Mouse (Mus musculus) kidney, adult 9 months (tissue): ENCODE data around the gene Ints14.
"Not testable (repeated sequence)": the region's sequence is repeated elsewhere in the genome, so short reads cannot be mapped to it uniquely, and the experiment has no call there.

ENCODE experiments used
- DNase-seq: peaks from one replicate; pipeline ENCODE4 v3.0.0; 2022

Gene Ints14

GRCm38 (mm10) chr9:64953190-64953589 is 7.5 kb upstream of the Ints14 start:
- no peak for DNase-seq

DNA sequence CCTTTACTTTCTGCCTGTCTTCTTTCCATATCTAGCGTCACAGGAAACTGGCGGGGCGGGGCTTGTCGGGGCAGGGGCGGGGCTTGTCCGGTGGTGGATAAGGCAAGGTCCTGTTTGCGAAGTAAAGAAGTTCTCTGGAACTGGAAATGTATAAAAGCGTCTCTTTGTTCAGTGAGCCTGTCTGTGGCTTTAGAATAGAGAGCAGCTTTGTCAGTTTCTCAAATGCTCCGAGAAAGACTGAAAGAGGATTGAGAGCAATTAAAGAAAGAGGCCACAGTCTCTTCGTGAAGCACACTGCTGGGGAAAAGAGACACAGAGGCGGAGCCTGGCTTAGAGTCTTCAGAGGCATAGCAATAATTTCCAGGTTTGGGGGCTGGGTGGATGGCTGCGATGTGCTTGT is 4.4 kb upstream of the Ints14 start:
- peak; percentile 20 for DNase-seq

- DNase-seq = no peak
Observed at GRCm38 (mm10) chr9:64957276-64957675, 3.4 kb upstream of the Ints14 start.

- DNase-seq = no peak
Observed at GRCm38 (mm10) chr9:64960978-64961320, 244 bp downstream of the Ints14 start.

DNA sequence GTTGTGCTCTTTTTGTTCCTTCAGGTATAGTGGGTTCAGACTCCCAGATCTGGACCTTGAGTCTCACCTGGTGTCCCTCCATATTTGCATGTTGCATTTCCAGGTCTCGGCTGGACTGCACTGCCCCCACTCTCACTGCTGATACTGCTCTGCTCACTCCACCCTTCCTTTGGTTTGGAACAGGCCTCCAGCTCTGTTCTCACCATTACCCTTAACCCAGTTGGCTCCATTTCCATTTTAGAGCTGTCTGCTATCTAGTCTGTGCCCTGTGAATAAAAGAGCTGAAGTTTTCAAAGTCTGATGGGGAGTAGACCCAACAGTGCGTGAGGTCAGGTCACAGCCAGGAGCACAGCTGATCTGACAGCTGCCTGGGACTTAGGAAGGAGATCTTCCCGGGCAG is 19.8 kb downstream of the Ints14 start:
- peak; percentile 23 for DNase-seq

- DNase-seq = no peak
Observed at GRCm38 (mm10) chr9:64981904-64982303, 21.2 kb downstream of the Ints14 start.

DNA sequence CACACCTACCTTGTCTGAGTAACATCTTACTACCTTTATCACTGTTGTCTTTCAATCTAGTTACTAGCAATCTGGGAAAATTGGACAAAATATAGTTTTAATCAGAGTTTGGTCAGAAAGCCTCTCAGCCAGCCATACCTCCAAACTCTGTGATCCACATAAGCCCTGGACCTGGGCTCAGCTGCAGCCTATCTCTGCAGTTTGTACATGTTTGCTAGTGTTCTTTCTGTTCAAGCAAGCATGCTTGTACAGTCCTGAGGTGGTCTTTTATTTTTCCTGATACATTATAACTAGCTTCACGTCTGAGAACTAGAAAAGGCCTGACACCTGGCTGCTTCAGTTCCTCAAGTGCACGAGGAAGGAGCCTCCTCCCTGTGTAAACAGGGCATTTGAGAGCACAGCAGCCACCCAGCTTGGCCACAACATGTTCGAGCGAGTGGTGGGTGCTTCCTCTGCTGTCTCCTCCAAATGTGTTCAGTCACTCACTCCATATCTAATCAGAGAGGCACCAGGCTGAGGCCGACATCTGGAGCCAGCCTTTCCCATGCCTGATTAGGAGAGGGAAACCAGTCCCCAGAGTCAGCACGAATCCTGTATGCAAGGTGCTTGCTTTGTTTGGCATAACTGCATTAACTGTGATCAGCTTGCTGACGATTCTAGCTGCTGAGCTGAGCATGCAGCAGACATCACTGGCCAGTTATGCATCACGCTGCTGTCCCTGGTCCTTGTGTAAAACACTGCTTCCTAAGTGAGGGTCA is 24.5 kb downstream of the Ints14 start:
- no peak for DNase-seq

- no peak for DNase-seq
Observed at GRCm38 (mm10) chr9:64985807-64986206, 25.1 kb downstream of the Ints14 start.

DNA sequence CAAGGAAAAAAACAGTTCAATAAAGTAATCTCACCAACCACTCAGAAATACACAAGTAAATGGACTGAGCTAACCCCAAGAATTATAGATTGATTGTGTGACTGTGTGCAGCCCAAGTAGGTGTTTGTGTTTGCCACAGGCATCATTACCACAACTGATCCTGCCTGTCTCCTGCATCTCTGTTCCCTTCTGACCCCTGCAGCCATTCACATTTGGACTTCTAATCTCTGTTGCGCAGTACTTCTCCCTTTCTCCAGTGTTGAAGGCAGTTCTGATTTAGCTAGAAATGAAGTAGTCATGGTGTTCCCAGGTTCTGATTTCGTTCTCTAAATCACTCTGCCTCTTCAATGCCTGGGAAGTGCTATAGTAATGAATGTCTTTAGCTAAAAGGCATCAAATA is 26.9 kb downstream of the Ints14 start:
- DNase-seq = no peak

DNA sequence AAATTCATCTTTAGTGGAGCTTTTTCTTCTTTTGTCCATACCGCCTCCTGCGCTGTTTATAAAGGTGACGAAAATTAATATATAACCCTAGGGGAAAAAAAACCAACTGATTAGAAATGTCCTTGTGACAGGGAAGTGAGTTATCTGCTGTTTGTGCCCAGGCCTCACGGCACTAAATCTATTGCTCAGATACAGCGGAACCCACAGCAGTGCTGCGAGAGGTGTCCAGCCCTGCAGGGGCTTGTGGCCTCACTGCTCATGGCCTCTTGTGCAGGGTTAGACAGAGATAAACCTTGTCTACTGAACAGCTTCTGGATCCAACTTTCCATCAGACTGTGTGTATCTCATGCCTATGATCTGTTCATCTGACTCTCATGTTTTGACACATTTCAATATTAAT is 27.7 kb downstream of the Ints14 start:
- no peak for DNase-seq

DNA sequence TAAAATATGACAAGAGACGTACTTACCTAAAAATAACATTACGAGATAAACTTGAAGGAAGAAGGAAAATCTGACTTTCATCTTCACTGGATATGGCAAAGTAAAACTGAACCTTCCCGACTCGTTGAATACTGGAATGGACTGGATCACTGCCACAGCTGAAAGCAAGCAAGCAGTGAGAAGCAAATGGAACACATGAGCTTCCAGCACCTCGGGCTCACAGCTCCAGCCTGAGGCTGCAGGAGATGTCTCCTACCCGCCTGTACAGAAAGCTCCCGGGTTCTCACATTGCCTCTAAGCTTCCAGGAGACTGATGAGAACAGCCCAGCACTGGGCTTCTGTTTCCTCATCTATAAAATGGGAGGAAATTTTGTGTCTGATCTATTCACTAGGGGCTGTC is 29.6 kb downstream of the Ints14 start:
- no peak for DNase-seq

- not testable (repeated sequence) for DNase-seq
Observed at GRCm38 (mm10) chr9:64995464-64995863, 34.8 kb downstream of the Ints14 start.

DNA sequence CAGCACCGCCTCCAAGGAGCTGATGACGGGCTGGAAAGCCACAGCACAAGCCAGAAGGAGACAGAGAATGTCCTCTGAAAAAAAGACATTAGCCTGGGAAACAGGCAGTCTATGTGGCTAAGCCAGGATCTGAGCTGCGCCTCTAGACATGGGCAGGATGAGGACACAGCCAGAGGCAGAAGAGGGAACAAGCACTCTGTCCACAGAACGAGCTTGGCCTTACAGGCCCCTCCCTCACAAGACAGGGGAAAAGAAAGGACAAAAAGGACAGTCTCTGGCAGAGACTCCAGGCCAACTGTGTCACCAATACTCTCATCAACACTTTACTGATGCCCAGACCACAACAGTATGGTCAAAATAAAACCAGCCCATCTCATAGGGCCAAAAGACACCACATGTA is 40.8 kb downstream of the Ints14 start:
- DNase-seq = no peak

GRCm38 (mm10) chr9:65005737-65006136 is 45.0 kb downstream of the Ints14 start:
- DNase-seq = no peak

DNA sequence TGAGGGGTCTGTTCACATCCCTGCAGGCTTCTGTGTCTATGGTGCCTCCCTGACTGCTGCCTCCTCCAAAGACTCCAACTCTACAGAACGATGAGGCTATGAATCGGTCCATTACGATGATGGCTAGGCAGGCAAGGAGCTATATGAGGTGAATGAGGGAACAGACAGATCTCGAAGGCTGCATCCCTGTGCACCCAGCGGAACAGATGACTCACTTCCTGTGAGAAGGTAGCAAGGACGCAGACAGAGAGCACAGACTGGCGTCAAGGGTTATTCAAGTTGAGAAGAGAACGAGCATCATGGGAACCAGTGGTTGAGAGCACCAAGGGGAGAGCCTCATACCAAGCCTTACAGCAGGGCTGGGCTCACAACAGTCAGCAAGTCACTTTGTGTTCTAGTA is 49.9 kb downstream of the Ints14 start:
- DNase-seq = no peak

- peak; percentile 32 for DNase-seq
Observed at GRCm38 (mm10) chr9:65011304-65011703, 50.6 kb downstream of the Ints14 start.

- no peak for DNase-seq
Observed at GRCm38 (mm10) chr9:65015461-65016222, 54.9 kb downstream of the Ints14 start.

- DNase-seq = no peak
Observed at GRCm38 (mm10) chr9:65016241-65016977, 55.7 kb downstream of the Ints14 start.

DNA sequence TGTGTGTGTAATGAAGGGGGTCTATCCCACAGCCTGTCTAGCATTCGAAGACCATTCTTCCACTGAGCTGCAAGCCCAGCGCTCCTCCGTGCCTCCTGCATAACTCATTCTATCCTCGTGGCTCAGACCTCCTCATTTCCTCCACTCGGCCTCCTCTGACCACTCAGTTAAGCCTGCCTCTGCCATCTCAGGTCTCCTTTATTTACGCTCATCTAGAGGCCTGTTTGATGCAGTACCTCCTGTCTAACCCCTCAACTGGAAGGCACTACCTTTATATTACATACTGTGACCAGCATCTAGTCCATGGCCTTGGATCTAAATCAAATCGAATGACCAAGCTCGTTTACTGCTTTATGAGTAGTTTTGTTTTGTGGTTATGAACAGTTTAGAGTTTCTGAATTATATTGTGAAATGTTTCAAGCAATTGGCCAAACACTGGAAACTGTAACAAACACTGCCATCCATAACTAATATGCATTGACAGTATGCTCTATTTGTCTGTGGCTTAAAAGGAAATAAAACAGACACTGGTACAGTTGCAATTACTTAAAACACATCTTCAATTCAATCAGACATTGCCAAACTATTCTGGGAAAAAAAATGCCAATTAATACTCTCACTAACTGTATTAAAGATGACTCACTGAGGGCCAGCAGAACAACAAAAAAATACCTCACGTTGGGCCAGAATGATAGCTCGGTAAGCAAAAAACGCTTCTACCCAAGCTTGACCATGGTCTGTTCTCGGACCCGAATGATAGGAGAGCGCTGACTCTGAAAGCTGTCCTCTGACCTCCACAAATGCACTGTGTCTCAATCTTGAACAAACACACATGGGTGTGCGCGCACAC is 56.5 kb downstream of the Ints14 start:
- no peak for DNase-seq

- DNase-seq = no peak
Observed at GRCm38 (mm10) chr9:65017896-65018295, 57.2 kb downstream of the Ints14 start.

DNA sequence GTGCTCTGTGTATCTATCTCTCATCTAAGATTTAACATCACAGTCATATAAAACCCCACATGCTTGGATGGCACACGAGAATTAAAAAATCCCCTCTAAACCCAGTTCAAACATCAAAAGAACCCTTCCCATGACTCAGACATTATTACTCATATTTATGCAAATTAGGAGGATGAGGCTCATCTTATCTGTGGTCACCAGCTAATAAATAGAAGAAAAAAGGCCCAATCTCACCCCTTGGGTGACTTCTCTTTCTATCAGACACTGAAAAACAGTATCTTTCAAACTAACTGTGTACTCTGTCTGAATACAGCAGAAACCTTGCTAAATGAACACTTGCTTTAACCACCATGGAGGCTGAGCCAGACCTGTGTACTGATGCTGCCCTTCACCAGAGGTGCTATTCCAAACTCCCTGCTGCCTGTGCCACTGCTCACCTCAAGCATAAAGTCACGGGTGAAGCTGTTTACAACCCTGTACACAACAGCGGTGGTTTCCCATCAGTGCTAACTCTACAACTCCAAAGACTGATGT is 58.0 kb downstream of the Ints14 start:
- DNase-seq = no peak

GRCm38 (mm10) chr9:65019146-65019545 is 58.4 kb downstream of the Ints14 start:
- DNase-seq = no peak

DNA sequence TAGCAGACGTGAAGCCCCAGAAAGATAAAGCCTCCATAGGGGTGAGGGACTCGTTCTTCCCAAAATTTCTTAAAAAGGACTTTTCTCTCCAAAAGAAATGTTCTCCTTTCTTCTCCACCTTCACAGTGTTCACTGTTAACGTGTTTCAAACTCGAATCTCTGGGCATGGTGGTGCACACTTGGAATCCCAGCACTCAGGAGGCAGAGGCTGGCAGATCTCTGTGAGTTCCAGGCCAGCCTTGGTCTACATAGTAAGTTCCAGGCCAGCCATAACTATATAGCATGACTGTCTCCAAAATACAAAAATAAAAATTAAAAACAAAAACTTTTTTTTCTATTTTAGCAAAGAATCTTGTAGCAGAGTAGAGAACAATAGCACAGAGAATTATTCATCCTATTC is 59.4 kb downstream of the Ints14 start:
- DNase-seq = no peak
